Mouse (Mus musculus): Measurements from ENCODE around the gene Sept9.

Sept9 gene

GRCm38 (mm10) chr11:117265981-117266905, 66.8 kb downstream of the Sept9 start:
- peak in 1 of 2 experiments; percentile 19 for DNase-seq

GRCm38 (mm10) chr11:117266906-117267721, 67.7 kb downstream of the Sept9 start:
- DNase-seq: no peak

GRCm38 (mm10) chr11:117267828-117268227, 68.4 kb downstream of the Sept9 start:
- DNase-seq: no peak

- DNase-seq: no peak
Observed at GRCm38 (mm10) chr11:117268304-117268956, 69.0 kb downstream of the Sept9 start.

GRCm38 (mm10) chr11:117269053-117269702, 69.7 kb downstream of the Sept9 start:
- no peak for DNase-seq

GRCm38 (mm10) chr11:117269946-117270345, 70.5 kb downstream of the Sept9 start:
- DNase-seq: no peak

- DNase-seq: no peak
Observed at GRCm38 (mm10) chr11:117274973-117275372, 75.5 kb downstream of the Sept9 start.

GRCm38 (mm10) chr11:117275999-117276398, 76.5 kb downstream of the Sept9 start:
- peak in 1 of 2 experiments; percentile 16 for DNase-seq

- DNase-seq: no peak
Observed at GRCm38 (mm10) chr11:117276946-117277345, 77.5 kb downstream of the Sept9 start.

GRCm38 (mm10) chr11:117278113-117278512, 78.7 kb downstream of the Sept9 start:
- no peak for DNase-seq

- no peak for DNase-seq
Observed at GRCm38 (mm10) chr11:117278514-117278913, 79.1 kb downstream of the Sept9 start.

GRCm38 (mm10) chr11:117279993-117280392, 80.5 kb downstream of the Sept9 start:
- DNase-seq: no peak

- no peak for DNase-seq
Observed at GRCm38 (mm10) chr11:117283048-117283888, 83.8 kb downstream of the Sept9 start.

GRCm38 (mm10) chr11:117283889-117284450, 84.5 kb downstream of the Sept9 start:
- DNase-seq: no peak

- peak in 1 of 2 experiments; percentile 30 for DNase-seq
Observed at GRCm38 (mm10) chr11:117284721-117285605, 85.5 kb downstream of the Sept9 start.

- no peak for DNase-seq
Observed at GRCm38 (mm10) chr11:117285606-117285931, 86.1 kb downstream of the Sept9 start.

- no peak for DNase-seq
Observed at GRCm38 (mm10) chr11:117287792-117288191, 88.3 kb downstream of the Sept9 start.

- no peak for DNase-seq
Observed at GRCm38 (mm10) chr11:117288765-117289164, 89.3 kb downstream of the Sept9 start.

- DNase-seq: no peak
Observed at GRCm38 (mm10) chr11:117291271-117292059, 92.0 kb downstream of the Sept9 start.
